In genomic region chr16:24778432-24779274, GRCm38 (mm10) we compare ENCODE assay signal across 19 mouse cellular contexts.
DNase-seq lines count a peak whose midpoint lies in the region; ATAC-seq and TF ChIP-seq lines count a peak whose summit lies in the region.
"Had no signal": no experiment of that assay in that cellular context is flagged by ENCODE, and none has a peak within 500 bp of the region (broad histone marks: within the 10 kb centered on the region; RNA-seq: fewer than 3 reads in every experiment).

No protein-coding gene starts in this region.

- ATAC-seq in hindbrain, embryonic 11.5 days (ENCODE audit: low FRiP score), result peak; percentile 93
- peak; percentile 96 for ATAC-seq in forebrain, embryonic 16.5 days
- ATAC-seq in midbrain, embryonic 14.5 days (ENCODE audit: low FRiP score, low TSS enrichment), result peak; percentile 92
- ATAC-seq: activated CD4-positive, CD25-positive, alpha-beta regulatory T cell, adult 4 months had no signal

- H3K4me1 ChIP-seq in hindbrain, embryonic 11.5 days (replicated peaks; ENCODE audit: control insufficient read depth, insufficient read depth, low read length), result no peaks in the 10 kb centered on the region
- peaks cover 12% of the 10 kb centered on the region; the same call in 1 of the 2 replicates for H3K4me1 ChIP-seq in hindbrain, embryonic 10.5 days (replicated peaks)
- H3K4me1 ChIP-seq in forebrain, embryonic 16.5 days (replicated peaks; ENCODE audit: control insufficient read depth, insufficient read depth, low read length), result no peaks in the 10 kb centered on the region
- H3K4me1 ChIP-seq in midbrain, embryonic 14.5 days (ENCODE audit: control insufficient read depth, insufficient read depth, low read length), result peaks cover 10% of the 10 kb centered on the region; the same call in 1 of the 2 replicates
- H3K4me1 ChIP-seq in heart, adult 2 months (ENCODE audit: control insufficient read depth, insufficient read depth, low read length), result peaks cover 2% of the 10 kb centered on the region

- DNase-seq in hindbrain, embryonic 11.5 days (ENCODE audit: low spot score), result peak; percentile 22
- no peak for DNase-seq in hindbrain, embryonic 10.5 days (ENCODE audit: low spot score)
- DNase-seq in brain, adult 2 months (ENCODE audit: low read depth, low spot score), result peak; percentile 36
- peak; percentile 70 for DNase-seq in midbrain, embryonic 14.5 days
- DNase-seq in heart, postnatal 14 days, result no peak
- DNase-seq in heart, adult 18-20 months, result no peak
- no peak for DNase-seq in heart, adult 2 months
- DNase-seq: cerebellum, adult 9-10 months; gastrocnemius, postnatal 14 days; heart, postnatal 4 days; kidney, adult 8-10 months; kidney, postnatal 4 days; lung, embryonic 14.5 days; thymus, postnatal 4 days had no signal

- no peak overlapping the region for H3K4me3 ChIP-seq in hindbrain, embryonic 11.5 days (ENCODE audit: low read depth, low read length)
- H3K4me3 ChIP-seq in hindbrain, embryonic 10.5 days, result no peak overlapping the region
- H3K4me3 ChIP-seq in forebrain, embryonic 16.5 days (replicated peaks; ENCODE audit: low read length), result no peak overlapping the region
- no peak overlapping the region for H3K4me3 ChIP-seq in midbrain, embryonic 14.5 days (replicated peaks; ENCODE audit: low read depth, low read length)
- no peak overlapping the region for H3K4me3 ChIP-seq in heart, adult 2 months
- H3K4me3 ChIP-seq: myocyte; stomach, embryonic 15.5 days had no signal

- no peaks in the 10 kb centered on the region for H3K9me3 ChIP-seq in hindbrain, embryonic 11.5 days (ENCODE audit: control insufficient read depth, low read length)
- no peaks in the 10 kb centered on the region for H3K9me3 ChIP-seq in hindbrain, embryonic 10.5 days
- H3K9me3 ChIP-seq in forebrain, embryonic 16.5 days (ENCODE audit: control insufficient read depth, low read length), result no peaks in the 10 kb centered on the region
- no peaks in the 10 kb centered on the region for H3K9me3 ChIP-seq in midbrain, embryonic 14.5 days (ENCODE audit: control insufficient read depth, low read length)
- H3K9me3 ChIP-seq: stomach, embryonic 15.5 days had no signal

- no peak overlapping the region for H3K27ac ChIP-seq in hindbrain, embryonic 11.5 days (ENCODE audit: low read depth, low read length)
- no peak overlapping the region for H3K27ac ChIP-seq in hindbrain, embryonic 10.5 days
- H3K27ac ChIP-seq in forebrain, embryonic 16.5 days (ENCODE audit: low read length), result no peak overlapping the region
- no peak overlapping the region for H3K27ac ChIP-seq in midbrain, embryonic 14.5 days (replicated peaks; ENCODE audit: low read depth, low read length)
- H3K27ac ChIP-seq in heart, adult 2 months, result no peak overlapping the region
- H3K27ac ChIP-seq: stomach, embryonic 15.5 days had no signal

- intact Hi-C loops in heart, postnatal 14 days (cut with DNase I), result no loop called here
- intact Hi-C loops in heart, adult 2 months (cut with DNase I), result no loop called here

- no peak overlapping the region for H3K4me2 ChIP-seq in hindbrain, embryonic 11.5 days (replicated peaks; ENCODE audit: low read depth, low read length)
- H3K4me2 ChIP-seq in forebrain, embryonic 16.5 days (ENCODE audit: low read length), result no peak overlapping the region
- no peak overlapping the region for H3K4me2 ChIP-seq in midbrain, embryonic 14.5 days (ENCODE audit: low read length)
- H3K4me2 ChIP-seq: heart, embryonic 11.5 days; lung, embryonic 14.5 days; stomach, embryonic 15.5 days had no signal

- no peaks in the 10 kb centered on the region for H3K27me3 ChIP-seq in hindbrain, embryonic 11.5 days (ENCODE audit: control insufficient read depth, insufficient read depth, low read length)
- H3K27me3 ChIP-seq in hindbrain, embryonic 10.5 days (ENCODE audit: insufficient read depth, poor library complexity, severe bottlenecking), result no peaks in the 10 kb centered on the region
- H3K27me3 ChIP-seq in forebrain, embryonic 16.5 days (replicated peaks; ENCODE audit: control insufficient read depth, insufficient read depth, low read length), result no peaks in the 10 kb centered on the region
- H3K27me3 ChIP-seq in midbrain, embryonic 14.5 days (ENCODE audit: control insufficient read depth, insufficient read depth, low read length), result no peaks in the 10 kb centered on the region
- no peaks in the 10 kb centered on the region for H3K27me3 ChIP-seq in heart, adult 2 months (ENCODE audit: control insufficient read depth, insufficient read depth, low read length)
- H3K27me3 ChIP-seq: stomach, embryonic 15.5 days had no signal

- no peaks in the 10 kb centered on the region for H3K79me2 ChIP-seq in heart, adult 2 months (replicated peaks; ENCODE audit: control insufficient read depth, insufficient read depth, low read length)

- 68% methylated on average over 8 of the region's 8 CpGs for WGBS in hindbrain, embryonic 11.5 days
- WGBS in hindbrain, embryonic 10.5 days, result 77% methylated on average over 8 of the region's 8 CpGs
- 65% methylated on average over 8 of the region's 8 CpGs for WGBS in forebrain, embryonic 16.5 days
- 53% methylated on average over 8 of the region's 8 CpGs for WGBS in midbrain, embryonic 14.5 days
- 83% methylated on average over 8 of the region's 8 CpGs for WGBS in heart, adult 2 months

- TF ChIP-seq EP300 in heart, adult 2 months (IDR thresholded peaks at IDR 0.05; ENCODE audit: insufficient read depth, low read depth, low read length), result no peak

- no peak for TF ChIP-seq POLR2A in heart, adult 2 months (IDR thresholded peaks at IDR 0.05; ENCODE audit: insufficient read depth, low read depth, low read length)

- TF ChIP-seq CTCF in heart, adult 2 months (IDR thresholded peaks at IDR 0.05), result no peak

- H3K36me3 ChIP-seq in hindbrain, embryonic 11.5 days (ENCODE audit: control insufficient read depth, insufficient read depth, low read length), result no peaks in the 10 kb centered on the region
- H3K36me3 ChIP-seq in hindbrain, embryonic 10.5 days, result no peaks in the 10 kb centered on the region
- no peaks in the 10 kb centered on the region for H3K36me3 ChIP-seq in forebrain, embryonic 16.5 days (ENCODE audit: control insufficient read depth, insufficient read depth)
- H3K36me3 ChIP-seq in midbrain, embryonic 14.5 days (ENCODE audit: control insufficient read depth, insufficient read depth, low read length), result no peaks in the 10 kb centered on the region
- H3K36me3 ChIP-seq in heart, adult 2 months (ENCODE audit: control insufficient read depth, insufficient read depth, low read length), result peaks cover 5% of the 10 kb centered on the region
- H3K36me3 ChIP-seq: stomach, embryonic 15.5 days had no signal

- no peak overlapping the region for H3K9ac ChIP-seq in hindbrain, embryonic 11.5 days (ENCODE audit: low read depth, low read length)
- no peak overlapping the region for H3K9ac ChIP-seq in forebrain, embryonic 16.5 days (replicated peaks; ENCODE audit: low read depth, low read length)
- no peak overlapping the region for H3K9ac ChIP-seq in midbrain, embryonic 14.5 days (replicated peaks; ENCODE audit: low read length)
- H3K9ac ChIP-seq in heart, adult 2 months (ENCODE audit: low read depth, low read length), result no peak overlapping the region
- H3K9ac ChIP-seq: lung, embryonic 14.5 days; stomach, embryonic 15.5 days had no signal

Comparison
In these comparisons a context has a peak if more than half of its experiments do, and no peak if none do; other contexts are left out.
1. DNase-seq: peak in hindbrain, embryonic 11.5 days (single experiment), brain, adult 2 months (single experiment) and midbrain, embryonic 14.5 days (single experiment); none in hindbrain, embryonic 10.5 days (single experiment), heart, postnatal 14 days (0 of 2), heart, adult 18-20 months (0 of 2) and heart, adult 2 months (0 of 2).
2. Peak in every context shown above with its lines, with median percentiles within 50 percentile points of each other: ATAC-seq.